Mouse (Mus musculus): Measurements from ENCODE around the gene Kdm5a. TPM values are rescaled to one million over a fixed set of nuclear protein-coding genes. Genes with fewer than 3 reads are reported as not detected.

Kdm5a gene
- polyA plus RNA-seq, 2 experiments: 3.8 to 17.6 TPM

GRCm38 (mm10) chr6:120365051-120365450 lies 1.1 kb downstream of the Kdm5a start:
- TF ChIP-seq EP300 (IDR thresholded peaks at IDR 0.05; ENCODE audit: low read depth): no peak
- TF ChIP-seq CTCF (IDR thresholded peaks at IDR 0.05; ENCODE audit: low read depth): no peak
- Histone ChIP-seq H3K27me3 (ENCODE audit: control insufficient read depth, insufficient read depth, low read length) (no peaks in the 10 kb centered on the region), H3K27ac (peak overlapping the region; percentile 77; the same call in 1 of the 2 replicates), H3K9me3 (ENCODE audit: control insufficient read depth, low read length) (no peaks in the 10 kb centered on the region), H3K4me3 (ENCODE audit: insufficient read depth in 1 of 2, low read depth in 2 of 2, low read length in 2 of 2) (peak overlapping the region; percentile 94 to 97), H3K4me1 (replicated peaks; ENCODE audit: control insufficient read depth in 2 of 2, insufficient read depth in 2 of 2, low read length in 1 of 2) (peaks cover 11 to 13% of the 10 kb centered on the region in 2 experiments), H3K36me3 (replicated peaks; ENCODE audit: control insufficient read depth, insufficient read depth, low read depth) (peaks cover 20% of the 10 kb centered on the region), H3K4me2 (ENCODE audit: low read depth) (peak overlapping the region; percentile 79), H3K9ac (replicated peaks) (peak overlapping the region; percentile 94)
- ATAC-seq (ENCODE audit: insufficient read depth) (no peak), DNase-seq (ENCODE audit: low read depth in 3 of 3, low spot score in 3 of 3) (peak in 1 of 3 experiments; percentile 27)
- WGBS (ENCODE audit: insufficient replicate concordance): under 1% methylated on average over 15 of the region's 15 CpGs

- no peak overlapping the region for H3K9ac ChIP-seq (replicated peaks)
- no peak overlapping the region for H3K27ac ChIP-seq
- no peaks in the 10 kb centered on the region for H3K27me3 ChIP-seq (ENCODE audit: control insufficient read depth, insufficient read depth, low read length)
- no peak for TF ChIP-seq EP300 (IDR thresholded peaks at IDR 0.05; ENCODE audit: low read depth)
- no peak overlapping the region for H3K4me2 ChIP-seq (ENCODE audit: low read depth)
- no peak overlapping the region for H3K4me3 ChIP-seq (ENCODE audit: insufficient read depth in 1 of 2, low read depth in 2 of 2, low read length in 2 of 2)
- DNase-seq (ENCODE audit: low read depth in 3 of 3, low spot score in 3 of 3): no peak
- 86% methylated on average over 2 of the region's 2 CpGs for WGBS (ENCODE audit: insufficient replicate concordance)
- H3K9me3 ChIP-seq (ENCODE audit: control insufficient read depth, low read length): no peaks in the 10 kb centered on the region
- H3K36me3 ChIP-seq (replicated peaks; ENCODE audit: control insufficient read depth, insufficient read depth, low read depth): peaks cover 72% of the 10 kb centered on the region
- ATAC-seq (ENCODE audit: insufficient read depth): no peak
- H3K4me1 ChIP-seq (replicated peaks; ENCODE audit: control insufficient read depth in 2 of 2, insufficient read depth in 2 of 2, low read length in 1 of 2): no peaks in the 10 kb centered on the region
These were observed 12.8 kb downstream of the Kdm5a start for GRCm38 (mm10) chr6:120376736-120377135.

- Histone ChIP-seq H3K27me3 (ENCODE audit: control insufficient read depth, insufficient read depth, low read length) (no peaks in the 10 kb centered on the region), H3K9ac (replicated peaks) (no peak overlapping the region), H3K36me3 (replicated peaks; ENCODE audit: control insufficient read depth, insufficient read depth, low read depth) (peaks cover 45% of the 10 kb centered on the region), H3K4me2 (ENCODE audit: low read depth) (no peak overlapping the region), H3K9me3 (ENCODE audit: control insufficient read depth, low read length) (no peaks in the 10 kb centered on the region), H3K27ac (no peak overlapping the region), H3K4me3 (ENCODE audit: insufficient read depth in 1 of 2, low read depth in 2 of 2, low read length in 2 of 2) (no peak overlapping the region), H3K4me1 (replicated peaks; ENCODE audit: control insufficient read depth in 2 of 2, insufficient read depth in 2 of 2, low read length in 1 of 2) (no peaks in the 10 kb centered on the region; a peak in 1 of 4 replicates)
- ATAC-seq (ENCODE audit: insufficient read depth): peak; percentile 53; the same call in 1 of the 2 replicates
- DNase-seq (ENCODE audit: low read depth in 3 of 3, low spot score in 3 of 3): peak in 1 of 3 experiments; percentile 4
- WGBS (ENCODE audit: insufficient replicate concordance): 32% methylated on average over 3 of the region's 3 CpGs
- no peak for TF ChIP-seq CTCF (IDR thresholded peaks at IDR 0.05; ENCODE audit: low read depth)
- TF ChIP-seq EP300 (IDR thresholded peaks at IDR 0.05; ENCODE audit: low read depth): no peak
These were observed 26.1 kb downstream of the Kdm5a start for GRCm38 (mm10) chr6:120390054-120390453.

- WGBS (ENCODE audit: insufficient replicate concordance): 77% methylated on average over 2 of the region's 2 CpGs
- peaks cover 48% of the 10 kb centered on the region for H3K36me3 ChIP-seq (replicated peaks; ENCODE audit: control insufficient read depth, insufficient read depth, low read depth)
These were observed 28.9 kb downstream of the Kdm5a start for GRCm38 (mm10) chr6:120392811-120393210.

GRCm38 (mm10) chr6:120395622-120396345 lies 31.9 kb downstream of the Kdm5a start:
- 80% methylated on average over 5 of the region's 5 CpGs for WGBS (ENCODE audit: insufficient replicate concordance)
- H3K4me3 ChIP-seq (ENCODE audit: insufficient read depth in 1 of 2, low read depth in 2 of 2, low read length in 2 of 2): no peak overlapping the region
- no peak for TF ChIP-seq CTCF (IDR thresholded peaks at IDR 0.05; ENCODE audit: low read depth)
- no peak for TF ChIP-seq EP300 (IDR thresholded peaks at IDR 0.05; ENCODE audit: low read depth)
- no peak overlapping the region for H3K9ac ChIP-seq (replicated peaks)
- H3K9me3 ChIP-seq (ENCODE audit: control insufficient read depth, low read length): no peaks in the 10 kb centered on the region
- no peak overlapping the region for H3K4me2 ChIP-seq (ENCODE audit: low read depth)
- H3K27ac ChIP-seq: no peak overlapping the region
- H3K4me1 ChIP-seq (replicated peaks; ENCODE audit: control insufficient read depth in 2 of 2, insufficient read depth in 2 of 2, low read length in 1 of 2): no peaks in the 10 kb centered on the region; a peak in 1 of 4 replicates
- H3K27me3 ChIP-seq (ENCODE audit: control insufficient read depth, insufficient read depth, low read length): no peaks in the 10 kb centered on the region
- ATAC-seq (ENCODE audit: insufficient read depth) (no peak), DNase-seq (ENCODE audit: low read depth in 3 of 3, low spot score in 3 of 3) (no peak)
- peaks cover 56% of the 10 kb centered on the region for H3K36me3 ChIP-seq (replicated peaks; ENCODE audit: control insufficient read depth, insufficient read depth, low read depth)

More at GRCm38 (mm10) chr6:120392811-120393210, 28.9 kb downstream of the Kdm5a start:
- ATAC-seq (ENCODE audit: insufficient read depth): no peak
- peak; percentile 47 for TF ChIP-seq EP300 (IDR thresholded peaks at IDR 0.05; ENCODE audit: low read depth)
- no peak for TF ChIP-seq CTCF (IDR thresholded peaks at IDR 0.05; ENCODE audit: low read depth)
- Histone ChIP-seq H3K27ac (no peak overlapping the region), H3K27me3 (ENCODE audit: control insufficient read depth, insufficient read depth, low read length) (no peaks in the 10 kb centered on the region), H3K9ac (replicated peaks) (no peak overlapping the region), H3K9me3 (ENCODE audit: control insufficient read depth, low read length) (no peaks in the 10 kb centered on the region), H3K4me1 (replicated peaks; ENCODE audit: control insufficient read depth in 2 of 2, insufficient read depth in 2 of 2, low read length in 1 of 2) (no peaks in the 10 kb centered on the region; a peak in 1 of 4 replicates), H3K4me2 (ENCODE audit: low read depth) (no peak overlapping the region), H3K4me3 (ENCODE audit: insufficient read depth in 1 of 2, low read depth in 2 of 2, low read length in 2 of 2) (no peak overlapping the region)
- DNase-seq (ENCODE audit: low read depth in 3 of 3, low spot score in 3 of 3): peak; percentile 14 to 39 (median 34)

Data from liver, embryonic 14.5 days (tissue).